Mouse (Mus musculus) subcutaneous adipose tissue, adult 2 months (tissue): ENCODE measurements around the gene 4933402J07Rik. TPM values are rescaled to one million over a fixed set of nuclear protein-coding genes. Genes with fewer than 3 reads are reported as not detected.

Experiments
- polyA plus RNA-seq: library from polyadenylated mRNA; depleted of rRNA; stranded (reverse); fragments of >200 nt; gene quantifications from 2 replicates; pipeline ENCODE4 v1.2.3, GENCODE M21; 2012; ENCODE audit warnings: low replicate concordance; rRNA removed

The 4933402J07Rik gene
- not detected in 2 replicates for polyA plus RNA-seq

GRCm38 (mm10) chr8:87563553-87563952, at the start of gene 4933402J07Rik:
Gene 4933402J07Rik, plus strand, starts transcription at chr8:87563853.

Other genes with a start within 250 kb of the 4933402J07Rik start
- gene Cbln1, start 91.2 kb upstream of the 4933402J07Rik start, polyA plus RNA-seq, result 0.04 TPM in 2 replicates